Mouse (Mus musculus): ENCODE data around the gene Gpr83.

The Gpr83 gene

DNA sequence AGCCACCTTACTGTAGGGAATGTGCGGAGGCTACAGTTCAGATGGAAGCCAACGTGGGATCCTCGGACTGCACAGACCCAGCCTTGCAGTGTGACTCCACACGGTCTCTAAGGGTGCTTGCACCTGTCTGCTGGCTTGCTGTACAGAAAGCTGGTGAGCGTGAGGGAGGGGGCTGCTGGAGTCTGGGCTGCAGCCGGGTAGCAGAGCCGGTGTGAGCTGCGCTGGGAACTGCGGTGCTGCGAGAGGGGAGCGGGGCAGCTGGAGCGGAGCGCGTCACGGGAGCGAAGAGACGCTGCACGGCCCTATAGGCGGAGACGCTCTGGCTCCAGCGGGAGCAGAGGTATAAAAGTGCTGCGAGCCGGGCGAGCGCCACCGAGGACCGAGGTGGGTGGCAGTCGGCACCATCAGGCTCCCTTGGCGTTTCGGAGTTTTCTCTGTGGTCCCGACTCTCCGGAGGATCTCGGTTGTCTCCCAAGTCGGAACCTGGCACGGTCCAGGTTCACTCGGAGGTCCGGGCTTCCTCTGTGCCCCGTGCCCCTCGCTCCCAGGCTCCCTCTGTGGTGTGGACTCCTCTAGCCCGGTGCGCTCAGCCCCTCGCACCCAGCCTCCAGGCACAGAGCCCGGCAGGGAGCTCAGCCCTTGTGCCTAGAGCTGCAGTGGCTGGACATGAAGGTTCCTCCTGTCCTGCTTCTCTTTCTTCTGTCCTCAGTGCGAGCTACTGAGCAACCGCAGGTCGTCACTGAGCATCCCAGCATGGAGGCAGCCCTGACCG lies at the start of gene Gpr83:
Gene Gpr83 (plus strand): TSS at position 343 of the 772 bp plus-strand sequence.
- DNase-seq (ENCODE audit: low spot score): no peak

DNA sequence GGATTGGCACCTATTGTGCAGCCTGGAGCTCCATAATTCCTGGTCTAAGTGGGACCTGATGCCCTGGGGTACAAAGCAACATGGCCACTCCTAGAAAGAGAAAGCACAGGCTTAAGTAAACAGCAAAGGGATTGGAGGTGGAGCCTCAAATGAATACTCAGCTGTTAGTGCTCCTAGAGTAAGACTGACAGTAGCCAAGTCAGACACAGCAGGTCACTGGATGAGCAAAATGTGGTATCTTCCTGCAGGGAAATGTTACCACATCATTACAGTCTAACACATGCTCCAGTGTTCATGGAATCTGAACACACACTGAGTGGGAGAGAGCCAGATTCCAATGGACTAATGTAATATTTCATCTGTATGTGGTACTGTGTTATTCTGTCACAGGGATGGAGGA lies 38.6 kb upstream of the Gpr83 start:
- no peak for DNase-seq (ENCODE audit: low spot score)

DNA sequence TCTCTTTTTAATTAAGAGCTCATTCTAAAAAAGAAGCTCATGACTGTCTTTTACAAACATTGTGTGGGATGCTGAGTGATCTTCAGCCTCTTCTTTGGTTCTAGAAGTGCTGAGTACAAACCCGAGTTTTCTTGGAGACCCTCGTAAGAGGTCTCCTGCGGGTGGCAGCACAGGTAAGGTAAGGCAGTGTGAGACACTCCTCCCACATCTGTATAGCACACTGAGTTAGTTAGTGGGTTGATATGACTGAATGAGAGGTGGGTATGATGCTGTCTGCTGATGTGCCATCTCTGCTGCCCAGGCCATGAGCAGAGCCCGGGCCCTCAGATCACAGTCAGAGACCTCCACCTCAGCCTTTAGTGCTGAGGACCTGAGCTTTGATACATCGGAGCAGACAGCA lies 35.2 kb upstream of the Gpr83 start:
- no peak for DNase-seq (ENCODE audit: low spot score)

DNA sequence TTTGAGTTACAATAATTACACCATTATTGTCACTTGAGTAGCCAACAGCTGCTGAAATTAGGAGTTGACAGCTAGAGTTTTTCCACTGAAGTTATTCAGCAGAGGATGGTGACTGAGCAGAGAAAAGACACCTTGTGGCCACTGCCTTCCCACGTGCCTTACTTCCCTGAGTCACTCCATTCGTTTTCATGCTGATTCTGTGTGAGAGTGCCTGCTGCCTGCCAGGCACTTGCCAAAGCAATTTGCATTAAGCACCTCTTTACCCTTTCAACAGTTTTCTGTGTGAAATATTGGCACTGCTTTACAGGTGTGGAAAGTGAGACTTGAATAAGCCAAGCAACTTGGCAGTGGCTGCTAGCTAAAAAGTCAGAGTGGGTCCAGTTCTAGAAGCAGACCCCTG lies 32.1 kb upstream of the Gpr83 start:
- no peak for DNase-seq (ENCODE audit: low spot score)

DNA sequence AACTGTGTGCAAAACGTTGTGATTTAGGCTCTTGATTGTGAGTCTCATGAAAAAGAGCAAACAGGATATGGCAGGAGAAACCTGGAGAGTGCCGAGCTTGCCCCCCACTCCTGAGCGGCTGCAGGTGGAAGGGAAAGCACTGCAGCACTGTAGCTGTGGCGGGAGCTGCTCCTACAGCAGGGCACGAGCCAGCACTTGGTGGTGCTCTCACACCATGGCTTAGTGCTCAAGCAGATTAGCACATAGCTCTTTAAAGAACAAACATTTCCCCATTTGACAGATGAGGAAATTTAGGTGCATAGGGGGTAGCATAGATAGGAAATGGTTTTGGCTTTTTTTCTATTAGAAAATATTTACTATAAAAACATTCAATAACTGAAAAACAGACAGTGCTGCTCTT lies 28.0 kb upstream of the Gpr83 start:
- no peak for DNase-seq (ENCODE audit: low spot score)

DNA sequence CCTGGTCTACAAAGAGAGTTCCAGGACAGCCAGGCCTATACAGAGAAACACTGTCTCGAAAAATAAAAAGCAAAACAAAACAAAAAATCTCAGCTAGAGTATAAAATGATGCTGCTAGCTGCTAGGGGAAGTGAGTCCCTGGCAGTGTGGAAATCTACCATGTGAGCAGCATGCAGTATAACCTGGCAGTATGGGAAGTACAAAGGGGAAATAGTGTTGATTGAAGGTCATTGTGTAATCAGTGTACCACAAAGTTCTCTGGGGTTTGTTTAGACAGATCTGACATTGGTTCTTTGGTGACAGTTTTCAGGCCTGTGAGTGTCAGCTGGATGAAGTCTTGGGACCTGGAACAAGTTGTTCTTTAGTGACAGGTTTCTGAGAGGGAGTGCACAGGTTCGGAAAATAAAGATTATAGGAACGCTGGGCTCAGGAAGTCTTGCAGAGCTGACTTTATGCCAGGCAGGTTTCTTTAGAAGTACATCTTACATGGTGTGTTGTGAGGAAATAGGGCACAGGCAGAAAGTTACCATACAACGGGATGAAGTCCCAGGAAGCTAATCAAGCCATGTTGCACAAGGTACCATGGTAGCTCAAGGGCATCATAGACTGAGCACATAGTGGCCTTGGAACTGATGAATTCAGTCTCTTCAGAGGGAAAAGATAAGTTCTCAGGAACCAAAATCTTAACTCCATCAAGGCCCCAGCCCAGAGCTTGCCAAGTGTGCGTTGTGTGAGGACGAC lies 24.5 kb upstream of the Gpr83 start:
- no peak for DNase-seq (ENCODE audit: low spot score)

DNA sequence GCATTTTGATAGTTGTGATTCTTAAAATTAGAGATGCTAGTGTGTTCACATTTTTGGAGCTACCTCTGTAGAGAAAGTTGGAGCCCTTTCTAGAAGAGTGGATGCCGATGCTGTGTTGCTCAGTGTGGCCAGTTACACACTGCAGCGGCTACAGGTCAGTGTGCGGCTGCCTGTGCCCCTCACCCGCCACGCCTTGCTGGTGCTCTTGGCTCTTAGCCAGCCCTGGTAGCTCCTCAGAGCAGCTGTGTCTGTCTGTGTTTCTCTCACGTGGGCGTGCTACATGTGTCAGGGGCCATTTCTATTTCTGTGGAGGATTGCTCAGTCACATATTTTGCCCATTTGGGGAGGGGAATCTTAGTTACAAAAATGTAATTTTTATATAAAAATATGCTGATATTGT lies 20.5 kb upstream of the Gpr83 start:
- DNase-seq (ENCODE audit: low spot score): no peak

DNA sequence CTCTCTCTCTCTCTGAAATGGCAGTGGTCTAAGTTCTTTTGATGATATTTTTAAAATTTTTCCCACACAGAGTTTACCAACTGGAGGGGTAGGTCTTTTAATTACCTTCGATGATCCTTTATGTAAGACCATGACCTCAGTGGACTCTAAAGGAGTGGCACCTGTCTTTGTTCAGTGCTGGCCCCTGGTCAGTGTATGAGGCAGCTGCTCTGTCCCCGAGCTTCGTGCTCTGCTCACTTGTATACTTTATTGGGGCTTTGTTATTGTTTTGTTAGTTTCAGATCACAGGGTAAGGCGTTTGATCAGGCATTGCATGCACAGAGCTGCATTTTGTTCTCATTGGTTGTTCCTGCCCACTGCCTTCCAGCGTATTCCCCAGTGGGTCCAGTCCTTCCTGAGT lies 20.0 kb upstream of the Gpr83 start:
- DNase-seq (ENCODE audit: low spot score): no peak

DNA sequence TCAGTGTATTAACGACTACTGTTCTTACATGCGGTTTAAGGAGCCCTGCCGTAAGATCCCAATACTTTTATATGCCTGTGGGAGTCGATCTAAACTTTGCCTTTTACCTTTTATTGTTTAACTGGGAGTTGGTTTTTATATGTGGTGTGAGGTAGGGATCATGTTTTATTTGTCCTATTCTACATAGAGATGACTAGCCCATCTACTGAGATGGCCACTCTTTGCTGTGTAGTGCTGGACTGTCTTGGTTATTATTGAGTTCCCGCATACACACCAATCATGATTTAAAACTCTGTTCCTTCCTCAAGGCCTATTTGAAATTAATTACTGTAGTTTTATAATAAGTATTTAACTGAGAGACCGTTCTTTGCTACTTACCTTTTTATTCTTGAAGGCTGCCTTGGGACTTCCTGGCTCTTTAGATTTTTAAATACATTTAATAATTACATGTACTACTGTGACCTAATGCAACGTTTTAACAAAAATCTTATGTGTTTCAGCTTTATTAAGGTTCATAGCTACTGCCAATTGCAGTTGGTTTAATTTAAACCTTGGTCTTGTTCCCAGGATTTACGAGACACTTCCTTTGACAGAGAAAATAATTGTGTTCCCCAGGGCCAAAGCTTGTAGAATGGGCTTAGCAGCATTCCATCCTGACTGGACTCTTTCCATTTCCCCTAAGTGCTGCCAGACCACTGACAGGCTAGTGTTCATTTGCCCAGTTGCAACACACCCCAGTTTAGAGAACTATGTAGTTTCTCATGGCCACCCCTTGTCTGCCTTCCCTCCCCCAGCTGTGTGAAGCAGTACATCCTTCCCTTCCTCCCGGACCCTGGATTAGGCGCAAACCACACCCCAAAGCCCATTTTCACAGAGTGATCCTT lies 17.9 kb upstream of the Gpr83 start:
- no peak for DNase-seq (ENCODE audit: low spot score)

DNA sequence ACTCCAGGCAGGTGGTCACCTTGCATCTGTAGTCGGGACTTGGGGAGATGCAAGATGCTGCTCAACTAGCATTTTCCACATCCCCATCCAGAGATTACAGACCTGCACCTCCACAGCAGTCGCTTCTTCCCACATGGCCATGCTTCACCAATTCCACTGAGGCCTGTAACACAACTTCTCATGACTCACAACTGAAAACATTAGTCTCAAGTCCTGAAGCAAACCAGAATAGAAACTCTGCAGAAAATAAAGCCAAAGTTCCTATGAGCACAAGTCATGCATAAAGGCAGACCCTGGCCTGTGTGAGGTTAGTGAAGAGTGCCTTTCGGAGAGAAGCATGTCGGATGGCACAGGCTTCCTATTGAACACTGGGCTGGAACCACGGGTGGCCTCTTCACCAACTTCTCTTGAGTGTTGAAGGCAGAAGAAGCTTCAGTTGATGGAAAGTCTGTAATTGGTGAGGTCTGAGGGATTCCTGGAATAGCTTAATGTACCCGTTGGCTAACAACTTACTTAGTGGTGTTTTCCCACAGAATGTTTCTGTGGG lies 16.6 kb upstream of the Gpr83 start:
- no peak for DNase-seq (ENCODE audit: low spot score)

DNA sequence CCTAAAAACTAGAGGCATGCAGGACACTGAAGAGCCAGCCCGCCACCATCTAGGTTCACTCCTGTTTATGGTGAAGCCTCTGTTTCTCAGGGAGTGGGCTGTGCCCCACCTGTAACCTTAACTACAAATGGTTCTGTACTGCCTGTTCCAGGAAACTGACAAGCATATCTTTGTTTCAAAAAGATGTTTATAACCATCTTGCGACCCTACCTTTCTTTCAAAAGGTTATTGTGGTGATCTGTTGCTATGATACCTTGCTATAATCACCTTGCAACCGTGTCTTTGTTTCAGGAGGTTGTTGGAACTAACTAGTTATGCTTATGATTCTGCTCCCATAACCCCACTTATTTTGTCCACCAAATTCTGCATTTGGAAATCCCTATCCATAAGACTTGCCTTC lies 16.1 kb upstream of the Gpr83 start:
- no peak for DNase-seq (ENCODE audit: low spot score)

DNA sequence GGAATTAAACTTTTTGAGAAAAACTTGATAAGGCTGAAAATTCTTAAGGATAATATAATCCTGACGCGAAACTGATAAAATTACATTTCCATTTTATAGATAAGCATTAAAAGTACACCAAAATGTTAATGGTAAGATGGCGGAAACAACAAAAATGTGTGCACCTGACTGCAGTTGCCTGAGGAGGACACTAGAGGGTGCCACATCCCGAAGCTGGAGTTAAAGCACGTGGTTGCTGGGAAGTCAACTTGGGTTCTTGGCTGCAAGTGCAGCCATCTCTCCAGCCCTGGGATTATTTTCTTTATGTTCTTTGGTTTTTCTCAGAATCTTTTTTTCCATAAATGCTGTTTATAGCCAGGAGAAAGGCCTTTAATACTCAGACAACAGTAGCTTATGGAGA lies 13.6 kb upstream of the Gpr83 start:
- DNase-seq (ENCODE audit: low spot score): no peak

DNA sequence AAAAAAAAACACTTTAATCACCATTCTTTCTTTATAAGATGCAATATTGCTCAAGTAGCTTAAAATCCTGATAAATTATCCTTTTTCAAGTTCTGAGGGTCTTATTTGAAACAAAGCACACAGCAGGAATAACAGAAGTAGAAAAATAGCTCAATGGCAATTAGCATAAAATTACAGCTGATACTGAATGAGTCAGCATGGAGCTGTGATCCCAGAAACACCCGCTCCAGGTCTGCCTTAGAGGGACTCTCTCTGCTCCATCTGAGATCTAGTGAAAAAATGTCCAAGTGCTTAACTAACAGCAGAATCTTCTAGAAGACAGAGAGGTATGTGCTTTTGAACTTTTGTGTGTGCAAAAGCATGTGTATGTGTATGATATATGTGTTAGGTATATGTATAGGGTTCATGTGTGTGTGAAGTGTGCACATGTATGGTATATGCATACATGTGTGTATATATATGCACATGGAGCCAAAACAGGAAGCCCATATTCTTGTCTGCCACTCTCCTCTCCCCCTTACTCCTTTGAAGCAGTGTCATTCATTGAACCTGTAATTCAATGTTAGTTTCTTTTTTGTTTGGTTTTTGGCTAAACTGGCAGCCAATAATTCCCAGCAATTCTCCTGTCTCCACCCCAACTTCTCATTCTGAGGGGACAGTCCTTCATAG lies 11.6 kb upstream of the Gpr83 start:
- no peak for DNase-seq (ENCODE audit: low spot score)

DNA sequence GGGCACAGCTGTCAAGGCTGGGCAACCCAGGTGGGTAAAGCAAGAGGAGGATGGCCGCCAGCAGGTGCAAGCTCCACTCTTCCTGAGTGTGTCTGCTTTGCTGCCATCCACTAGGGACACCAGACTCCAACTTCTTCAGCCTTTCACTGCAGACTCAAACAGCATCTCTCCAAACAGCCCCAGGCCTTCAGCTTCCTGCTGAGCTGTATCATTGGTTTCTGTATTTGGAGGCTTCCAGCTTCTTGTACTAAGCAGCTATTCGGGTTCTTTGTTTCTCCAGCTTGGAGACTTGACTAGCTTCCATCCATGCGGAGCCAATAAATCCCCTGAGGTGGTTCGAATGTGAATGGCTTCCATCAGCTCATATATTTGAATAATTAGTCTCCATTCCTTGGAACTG lies 5.4 kb upstream of the Gpr83 start:
- DNase-seq (ENCODE audit: low spot score): no peak

DNA sequence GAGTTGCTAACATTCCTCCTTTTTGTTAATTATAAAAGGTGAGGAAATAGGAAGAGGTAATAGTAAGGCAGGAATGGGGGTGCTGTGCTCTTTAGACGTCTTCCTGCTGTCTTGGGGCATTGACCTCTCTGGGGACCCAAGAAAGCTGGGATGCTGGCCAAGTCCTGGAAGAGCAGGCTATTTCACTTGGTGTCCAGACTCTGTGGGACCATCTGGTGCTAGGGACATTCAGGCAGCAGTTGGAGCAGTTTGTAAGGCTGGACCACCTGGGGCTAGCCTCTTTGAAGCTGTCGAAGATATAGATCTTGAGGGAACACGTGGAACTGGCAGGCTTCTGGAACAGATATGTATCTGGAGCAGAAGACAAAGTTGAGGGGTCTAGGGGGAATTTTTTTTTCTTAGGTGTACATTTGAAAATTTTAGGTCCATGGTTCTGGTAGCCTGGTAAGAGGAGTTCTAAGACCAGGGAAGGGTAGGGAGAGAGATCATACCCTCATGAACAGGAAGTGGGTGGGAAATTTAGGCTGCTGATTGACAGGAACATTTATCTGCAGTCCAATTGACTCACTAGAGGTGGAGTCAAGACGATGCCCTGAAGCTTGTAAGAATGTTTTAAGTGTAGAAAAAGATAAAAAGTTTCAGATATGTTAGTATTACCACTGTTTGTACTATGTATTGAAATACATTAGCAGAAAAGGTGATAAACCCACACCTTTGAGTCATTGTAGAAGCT lies 2.9 kb upstream of the Gpr83 start:
- DNase-seq (ENCODE audit: low spot score): no peak

DNA sequence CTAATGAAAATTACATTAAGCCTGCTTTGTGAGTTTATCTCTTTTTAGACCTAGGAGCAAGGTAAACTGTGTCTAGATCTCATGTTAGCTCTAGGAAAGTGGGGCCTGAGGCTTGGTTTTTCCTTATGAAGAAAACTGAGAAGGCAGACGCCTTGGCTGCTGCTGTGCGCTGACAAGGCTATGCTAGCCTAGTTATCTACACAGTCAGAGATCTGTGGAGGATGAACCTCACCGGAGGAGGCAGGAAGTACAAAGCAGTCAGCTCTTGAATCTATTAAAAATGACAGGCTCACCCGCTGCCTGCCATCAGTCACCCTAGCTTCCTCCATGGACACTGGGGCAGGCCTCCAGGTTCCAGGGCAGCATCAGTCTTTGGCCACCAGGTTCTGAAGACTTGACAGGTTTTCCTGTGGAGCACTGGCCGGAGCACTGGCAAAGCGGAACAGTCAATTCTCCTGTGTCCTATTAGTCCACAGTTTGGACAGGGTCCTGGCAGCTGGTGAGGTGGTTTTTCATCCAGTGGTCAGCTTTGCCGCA lies 1.8 kb upstream of the Gpr83 start:
- no peak for DNase-seq (ENCODE audit: low spot score)

DNA sequence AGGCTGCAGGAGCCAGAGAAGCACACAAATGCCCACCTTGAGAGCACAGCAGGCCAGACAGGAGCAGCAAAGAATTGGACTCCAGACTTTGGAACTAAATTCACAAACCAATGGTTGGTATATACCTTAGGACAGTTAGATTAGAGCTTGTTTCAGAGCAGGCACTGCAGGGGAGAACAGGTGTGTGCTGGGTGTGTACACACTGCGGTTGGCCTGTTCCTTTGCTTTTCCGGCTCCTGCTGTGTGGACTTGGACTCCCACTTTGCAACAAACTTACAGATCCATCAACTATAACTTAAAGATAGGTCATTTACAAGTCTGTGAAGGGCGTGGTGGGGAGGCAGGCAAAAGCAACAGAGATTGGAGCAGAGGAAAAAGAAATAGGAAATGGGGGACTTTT lies 1.2 kb upstream of the Gpr83 start:
- DNase-seq (ENCODE audit: low spot score): no peak

DNA sequence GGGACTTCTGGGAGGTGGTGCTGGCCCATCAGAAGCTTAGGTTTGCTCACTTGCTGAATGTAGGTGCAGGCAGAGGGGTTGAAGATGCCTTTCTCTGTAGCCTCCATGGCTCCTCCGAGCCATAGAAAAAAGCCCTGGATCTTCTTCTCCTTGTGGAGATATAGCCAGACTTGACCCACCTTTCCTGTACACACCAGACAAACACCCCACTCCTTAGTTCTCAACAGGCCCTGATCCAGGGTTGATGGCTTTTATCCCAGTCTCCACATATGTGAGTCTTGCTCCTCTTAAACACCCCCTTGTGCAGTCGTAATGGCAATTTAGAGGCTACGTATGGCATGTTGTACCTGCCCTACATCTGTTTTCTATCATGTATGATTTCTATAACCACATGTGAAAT lies 3.1 kb downstream of the Gpr83 start:
- DNase-seq (ENCODE audit: low spot score): no peak

DNA sequence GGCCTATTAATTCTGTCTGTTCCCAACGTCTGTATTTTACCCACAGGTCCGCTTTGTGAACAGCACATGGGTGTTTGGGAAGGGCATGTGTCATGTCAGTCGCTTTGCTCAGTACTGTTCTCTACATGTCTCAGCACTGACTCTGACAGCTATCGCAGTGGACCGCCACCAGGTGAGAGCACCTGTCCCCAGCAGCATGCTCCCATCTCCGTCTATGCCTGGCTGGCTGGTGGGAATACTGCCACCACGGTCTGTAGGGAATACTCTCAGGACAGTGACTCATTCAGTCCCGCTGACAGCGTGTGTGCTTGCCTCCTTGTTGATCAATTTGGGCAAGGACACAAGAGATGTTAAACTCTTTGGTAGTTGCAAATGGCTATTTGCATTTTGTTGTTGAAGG lies 4.7 kb downstream of the Gpr83 start:
- DNase-seq (ENCODE audit: low spot score): no peak

DNA sequence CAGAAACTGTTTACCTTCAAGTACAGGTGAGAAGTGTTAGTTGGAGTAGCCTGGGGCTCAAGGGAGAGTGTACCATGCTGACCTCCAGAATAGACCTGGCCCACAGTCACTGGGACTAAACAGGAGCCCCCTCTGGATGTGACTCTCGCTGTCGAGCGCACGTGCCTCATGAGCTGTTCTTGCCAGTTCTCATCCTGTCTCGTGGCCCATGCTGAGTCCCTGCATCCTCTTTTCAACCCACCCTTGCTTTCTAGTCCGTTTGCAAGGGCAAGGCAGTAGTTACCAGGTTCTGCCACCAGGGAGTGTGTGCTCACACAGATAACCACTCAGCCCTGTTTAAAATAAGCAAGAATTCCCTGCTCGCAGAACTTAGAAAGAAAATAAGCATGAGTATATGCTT lies 6.9 kb downstream of the Gpr83 start:
- DNase-seq (ENCODE audit: low spot score): peak; percentile 30

DNA sequence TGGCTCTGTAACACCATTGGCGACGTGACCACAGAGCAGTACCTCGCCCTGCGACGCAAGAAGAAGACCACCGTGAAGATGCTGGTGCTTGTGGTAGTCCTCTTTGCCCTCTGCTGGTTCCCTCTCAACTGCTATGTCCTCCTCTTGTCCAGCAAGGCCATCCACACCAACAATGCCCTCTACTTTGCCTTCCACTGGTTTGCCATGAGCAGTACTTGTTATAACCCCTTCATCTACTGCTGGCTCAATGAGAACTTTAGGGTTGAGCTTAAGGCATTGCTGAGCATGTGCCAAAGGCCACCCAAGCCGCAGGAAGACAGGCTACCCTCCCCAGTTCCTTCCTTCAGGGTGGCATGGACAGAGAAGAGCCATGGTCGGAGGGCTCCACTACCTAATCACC lies 8.3 kb downstream of the Gpr83 start:
- DNase-seq (ENCODE audit: low spot score): no peak
